Mouse (Mus musculus) liver (tissue): Measurements from ENCODE around the gene Sox18.

Source experiments
- DNase-seq: peaks from one replicate; pipeline ENCODE4 v3.0.0-alpha.2; 2020; ENCODE audit warnings: mixed read lengths

Sox18 gene

GRCm38 (mm10) chr2:181679951-181680715, 8.7 kb upstream of the Sox18 start, which contains the start of gene Tcea2:
Gene Tcea2 (plus strand): TSS chr2:181680310.
- peak; percentile 74 for DNase-seq

GRCm38 (mm10) chr2:181678780-181679179, 7.3 kb upstream of the Sox18 start:
- DNase-seq: peak; percentile 72

DNA sequence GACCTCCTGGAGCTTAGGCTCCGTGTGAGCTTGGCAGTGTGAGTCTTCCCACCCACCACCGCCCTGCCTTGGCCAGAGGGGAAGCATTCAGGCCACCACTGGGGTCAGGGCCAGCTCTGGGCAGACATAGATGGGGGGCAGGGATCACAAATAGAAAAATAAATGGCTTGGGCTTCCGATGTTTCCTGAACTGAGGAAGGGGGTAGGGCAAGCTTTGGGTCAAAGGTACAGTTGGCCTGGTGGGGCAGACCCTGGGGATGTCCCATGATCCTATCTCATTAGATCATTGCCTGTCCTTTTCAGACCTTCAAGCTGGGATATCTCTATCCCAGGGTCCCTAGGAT, 6.3 kb upstream of the Sox18 start:
- DNase-seq: no peak

GRCm38 (mm10) chr2:181677096-181677754, 5.8 kb upstream of the Sox18 start:
- DNase-seq: no peak

GRCm38 (mm10) chr2:181676424-181676823, 5.0 kb upstream of the Sox18 start:
- no peak for DNase-seq

DNA sequence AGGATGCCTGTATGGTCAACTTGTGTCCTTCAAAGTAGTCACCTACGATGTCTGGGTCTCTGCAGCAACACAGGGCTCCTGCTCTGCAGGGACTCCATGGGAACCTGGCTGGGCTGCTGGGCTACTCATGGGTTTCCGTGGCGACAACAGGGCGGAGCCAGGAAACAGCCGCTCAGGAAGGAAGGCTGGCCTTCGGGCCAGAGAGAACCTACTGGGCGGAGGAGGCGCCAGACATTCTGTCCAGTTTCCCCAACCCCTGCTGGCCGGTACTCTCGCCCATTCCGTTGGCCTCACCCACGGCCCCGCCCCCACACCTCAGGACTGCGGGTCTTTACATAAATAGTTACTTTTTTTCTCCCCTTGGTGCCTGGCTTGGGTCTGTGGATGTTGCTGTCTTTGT, 4.0 kb upstream of the Sox18 start:
- DNase-seq: peak; percentile 58

DNA sequence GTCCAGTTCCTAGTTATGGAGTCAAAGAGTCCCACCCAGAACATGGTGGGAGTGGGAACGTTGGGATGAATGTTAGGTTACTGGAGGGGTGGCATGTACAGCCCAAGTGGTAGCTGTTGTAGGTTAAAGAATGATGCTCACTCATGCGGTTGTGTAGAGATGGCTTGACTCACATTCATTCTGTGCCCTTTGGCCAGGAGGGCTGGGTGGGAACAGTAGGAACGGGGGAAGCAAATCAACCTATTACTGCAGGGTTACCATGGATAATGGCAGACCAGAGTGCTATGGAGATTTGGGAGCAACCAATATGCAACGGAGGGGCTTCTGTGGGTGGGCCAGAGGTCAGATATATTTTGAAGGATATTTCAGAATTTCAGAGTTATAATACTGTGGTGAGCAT, 3.5 kb upstream of the Sox18 start:
- no peak for DNase-seq

DNA sequence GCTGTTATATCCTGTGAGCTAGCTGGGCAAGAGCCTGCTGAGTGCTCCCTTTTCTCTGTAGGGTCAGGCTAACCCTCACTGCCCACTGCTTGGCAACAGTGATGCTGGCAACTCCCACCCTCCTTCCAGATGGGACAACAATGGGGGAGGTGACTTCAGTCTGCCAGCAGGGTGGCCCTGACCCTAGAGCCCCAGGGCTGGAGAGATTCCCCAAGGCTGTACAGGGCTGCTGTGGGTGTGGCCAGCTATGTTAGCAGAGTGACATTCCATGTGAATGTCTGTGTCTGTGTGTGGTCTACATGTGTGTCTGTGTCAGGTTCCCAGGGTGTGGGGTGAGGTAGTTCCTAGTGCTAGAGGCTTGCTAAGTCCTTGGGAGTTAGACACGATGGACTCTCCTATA, 2.1 kb upstream of the Sox18 start:
- DNase-seq: no peak

DNA sequence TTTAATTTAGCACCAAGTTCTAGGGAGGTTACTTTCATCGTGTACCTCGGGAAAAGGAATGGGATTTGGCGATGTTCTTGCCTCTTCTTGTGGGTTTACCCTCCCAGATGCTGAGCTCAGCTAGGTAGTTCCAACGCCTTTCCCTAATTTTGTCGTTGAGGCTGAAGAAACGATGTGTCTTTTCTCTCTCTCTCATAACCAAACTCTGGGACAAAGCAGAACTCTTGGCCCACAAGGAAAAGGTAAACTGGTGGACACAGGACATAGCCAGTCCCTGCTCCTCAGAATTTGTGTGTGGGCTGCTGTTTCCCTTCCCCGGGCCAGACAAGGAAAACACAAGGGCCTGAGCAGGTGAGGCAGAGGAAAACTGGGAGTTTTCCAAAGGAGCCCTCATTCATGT, 544 bp upstream of the Sox18 start:
- no peak for DNase-seq

DNA sequence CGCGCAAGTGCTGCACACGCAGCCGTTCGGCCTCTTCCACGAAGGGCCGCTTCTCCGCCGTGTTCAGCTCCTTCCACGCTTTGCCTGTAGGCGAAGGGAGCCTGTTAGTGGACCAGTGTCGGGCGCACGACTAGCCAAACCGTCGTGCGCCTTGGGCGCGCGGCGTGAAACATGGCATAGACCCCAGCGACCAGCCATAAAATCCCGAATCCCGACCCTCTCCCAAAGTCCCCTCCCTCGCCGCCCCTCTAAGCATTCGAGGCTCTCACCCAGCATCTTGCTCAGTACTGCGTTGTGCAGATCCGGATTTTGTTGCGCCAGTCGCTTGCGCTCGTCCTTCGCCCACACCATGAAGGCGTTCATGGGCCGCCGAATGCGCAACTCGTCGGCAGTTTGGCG, 528 bp downstream of the Sox18 start:
- DNase-seq: no peak

- no peak for DNase-seq
Observed at GRCm38 (mm10) chr2:181670285-181670912, 1.0 kb downstream of the Sox18 start.

GRCm38 (mm10) chr2:181663298-181663630, 8.2 kb downstream of the Sox18 start:
- peak; percentile 19 for DNase-seq

DNA sequence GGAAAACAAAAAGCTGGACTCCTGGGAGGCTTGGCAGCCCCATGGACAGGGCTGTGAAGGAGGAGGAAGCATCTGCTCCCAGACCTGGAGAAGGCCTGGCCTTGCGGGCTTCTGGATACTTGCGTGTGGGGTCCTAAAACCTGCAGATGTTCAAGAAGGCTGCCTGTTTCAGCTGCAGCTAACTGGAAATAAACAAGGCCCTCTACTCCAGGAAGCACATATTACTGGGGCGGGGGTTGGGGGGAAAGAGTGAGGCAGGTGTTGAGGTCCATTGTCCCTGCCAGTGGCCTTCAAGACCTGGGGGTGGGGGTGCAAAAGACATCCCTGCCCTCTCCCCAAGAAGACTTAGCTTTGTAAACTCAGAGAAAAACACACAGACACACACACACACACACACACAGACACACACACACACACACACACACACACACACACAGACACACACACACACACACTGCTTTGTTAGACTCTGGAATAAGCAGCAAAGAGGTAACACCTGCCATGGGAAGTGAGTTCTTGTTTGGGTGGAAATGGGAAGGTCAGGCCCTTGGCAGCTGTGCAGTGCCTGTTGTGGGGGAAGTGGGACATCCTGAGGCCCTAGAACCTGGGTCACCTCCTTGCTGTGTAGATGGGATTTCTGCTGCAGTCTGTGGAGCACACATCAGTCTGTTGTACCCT, 8.7 kb downstream of the Sox18 start:
- DNase-seq: no peak

- DNase-seq: peak; percentile 76
Observed at GRCm38 (mm10) chr2:181659609-181660055, 11.8 kb downstream of the Sox18 start.

DNA sequence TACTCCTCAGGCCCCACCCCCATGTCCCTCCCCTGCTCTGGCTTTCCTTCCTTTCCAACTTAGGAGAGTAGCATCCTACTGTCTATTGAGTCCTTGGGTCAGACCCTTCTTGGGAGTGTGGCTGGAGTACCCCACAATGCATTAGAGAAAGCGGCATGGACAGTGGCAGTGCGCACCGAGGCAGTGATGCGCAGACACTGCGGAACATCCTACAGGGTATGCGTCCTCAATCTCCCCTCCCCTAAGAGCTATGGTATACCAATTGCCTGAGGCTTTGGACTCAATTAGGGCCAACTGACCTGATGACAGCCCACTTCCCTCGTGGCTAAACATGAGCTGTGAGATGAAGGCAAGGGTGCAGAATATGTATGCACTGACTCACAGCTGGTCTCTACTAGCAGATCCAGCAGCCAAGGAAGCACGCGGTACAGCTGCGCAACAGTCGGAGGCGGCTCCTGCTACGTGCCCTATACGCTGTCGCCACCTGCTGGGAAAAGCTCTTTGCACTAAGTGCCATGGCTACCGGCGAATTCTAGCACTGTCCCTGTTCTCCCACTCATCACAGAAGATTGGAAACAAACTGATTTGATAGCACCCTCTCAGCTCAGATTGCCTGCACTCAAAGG, 12.4 kb downstream of the Sox18 start:
- peak; percentile 65 for DNase-seq

- no peak for DNase-seq
Observed at GRCm38 (mm10) chr2:181658528-181658927, 12.9 kb downstream of the Sox18 start.

DNA sequence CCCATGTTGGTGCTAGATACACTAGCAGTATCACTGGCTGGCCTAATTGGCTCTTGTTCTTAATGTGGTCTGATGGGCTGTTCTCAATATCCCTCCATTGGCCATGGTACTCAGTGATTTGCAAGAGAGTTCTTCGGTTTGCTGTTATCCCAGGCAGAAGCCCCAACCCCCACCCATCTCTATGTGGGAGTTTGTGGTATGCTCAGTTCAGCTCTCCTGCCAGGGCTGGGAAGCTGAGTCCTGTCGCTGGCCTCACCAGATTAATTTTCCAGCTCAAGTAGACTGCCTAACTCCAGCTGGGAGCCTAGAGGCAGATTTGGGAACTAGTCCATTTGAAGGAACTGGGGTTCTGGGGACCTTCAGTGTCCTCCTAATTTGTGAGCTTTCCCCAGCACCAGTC, 14.0 kb downstream of the Sox18 start:
- DNase-seq: no peak

GRCm38 (mm10) chr2:181656734-181657133, 14.7 kb downstream of the Sox18 start, which contains the start of gene Gm29797:
Gene Gm29797 (plus strand): TSS chr2:181657034.
- DNase-seq: no peak

DNA sequence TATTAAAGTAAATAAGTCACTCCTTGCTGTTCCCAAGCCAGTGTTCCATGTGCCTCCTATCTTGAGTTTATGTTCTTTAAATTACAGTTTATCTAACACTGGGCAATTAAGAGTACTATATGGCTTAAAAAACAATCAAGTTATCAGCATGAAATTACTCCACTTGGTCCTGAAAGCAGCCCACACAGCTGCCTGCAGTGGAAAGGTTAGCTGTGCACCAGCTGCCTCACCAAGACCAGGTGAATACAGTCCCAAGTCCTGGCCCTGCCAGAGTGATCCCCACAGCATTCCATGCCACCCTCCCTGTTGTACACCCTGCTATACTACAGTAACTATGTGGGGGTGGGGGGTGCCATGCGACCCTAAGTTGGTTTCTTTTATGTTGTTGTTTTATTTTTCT, 17.9 kb downstream of the Sox18 start:
- DNase-seq: no peak

GRCm38 (mm10) chr2:181653065-181653464, 18.4 kb downstream of the Sox18 start:
- no peak for DNase-seq

DNA sequence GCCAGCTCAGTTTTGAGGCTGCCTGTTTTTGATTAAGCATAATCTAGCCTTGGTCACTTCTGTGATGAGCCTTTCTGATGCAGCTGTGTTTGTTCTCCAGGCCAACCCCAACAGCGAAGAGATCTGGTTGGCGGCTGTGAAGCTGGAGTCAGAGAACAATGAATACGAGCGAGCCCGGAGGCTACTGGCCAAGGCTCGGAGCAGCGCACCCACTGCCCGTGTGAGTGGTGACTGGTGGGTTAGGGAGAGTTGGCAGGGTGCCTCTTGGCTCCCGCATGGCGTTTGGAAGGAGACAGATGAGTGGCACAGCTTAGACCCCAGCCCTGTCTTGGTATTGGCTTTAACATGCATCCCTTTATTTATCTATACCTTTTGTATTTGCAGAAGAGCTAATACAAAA, 22.5 kb downstream of the Sox18 start:
- no peak for DNase-seq

DNA sequence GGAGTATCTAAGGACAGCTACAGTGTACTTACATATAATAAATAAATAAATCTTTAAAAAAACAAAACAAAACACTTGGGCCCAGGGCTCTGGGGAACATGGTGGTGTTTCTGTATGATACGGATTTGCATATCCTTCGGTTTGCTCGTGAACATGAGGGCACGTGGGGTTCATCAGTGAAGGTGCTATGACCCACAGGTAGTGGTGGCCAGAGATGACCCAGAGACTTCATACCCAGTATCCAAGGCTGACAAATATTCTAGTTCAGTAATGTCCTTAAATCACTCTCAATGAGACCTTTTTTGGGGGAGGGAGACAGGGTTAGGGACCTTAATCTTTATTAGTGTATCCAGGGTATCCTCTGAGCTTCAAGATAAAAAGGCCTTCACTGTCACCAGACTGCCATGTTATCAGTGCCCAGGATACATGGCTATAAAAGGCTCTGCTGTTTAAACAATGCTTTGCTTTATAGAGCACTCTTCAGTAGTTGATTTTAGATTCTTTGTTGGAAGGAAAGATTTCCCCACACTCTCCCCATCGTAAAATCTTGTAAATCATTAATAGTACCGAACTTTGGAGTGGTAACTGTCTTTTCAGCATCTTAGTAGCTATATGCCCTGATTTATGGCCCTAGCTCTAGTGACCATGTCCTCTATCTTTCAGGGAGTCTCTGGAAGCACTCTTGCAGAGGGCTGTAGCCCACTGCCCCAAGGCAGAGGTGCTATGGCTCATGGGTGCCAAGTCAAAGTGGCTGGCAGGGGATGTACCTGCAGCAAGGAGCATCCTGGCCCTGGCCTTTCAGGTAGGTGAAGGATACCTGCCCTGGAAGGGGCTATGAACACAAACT, 24.6 kb downstream of the Sox18 start:
- no peak for DNase-seq
